Mouse (Mus musculus) spleen, adult 2 months (tissue): ENCODE data around the gene Tmem204. TPM values are rescaled to one million over a fixed set of nuclear protein-coding genes. Genes with fewer than 3 reads are reported as not detected.

Source experiments
- DNase-seq, 2 experiments: peaks; one replicate each; pipeline versions ENCODE4 v3.0.0 to v3.0.0-alpha.2; 2012 to 2021; ENCODE audit warnings: low spot score in 2 of 2, low read depth in 1 of 2
- H3K27ac ChIP-seq: fragments of 200-500 bp; 2 replicates; pipeline ENCODE4 v1.5.1; 2012; ENCODE audit warnings: low read length, inconsistent platforms; ENCODE audit not compliant: insufficient read depth
- H3K27me3 ChIP-seq: fragments of 200-500 bp; 2 replicates; pipeline ENCODE4 v1.6.1; 2012; ENCODE audit warnings: mild to moderate bottlenecking, moderate library complexity, low read length, inconsistent platforms; ENCODE audit not compliant: control insufficient read depth, insufficient read depth
- H3K36me3 ChIP-seq: fragments of 200-500 bp; 2 replicates; pipeline ENCODE4 v1.6.1; 2012; ENCODE audit warnings: mild to moderate bottlenecking, low read length, inconsistent platforms; ENCODE audit not compliant: control insufficient read depth, insufficient read depth
- H3K4me1 ChIP-seq: fragments of 200-500 bp; 2 replicates; pipeline ENCODE4 v1.6.1; 2011; ENCODE audit warnings: inconsistent platforms; ENCODE audit not compliant: control insufficient read depth, insufficient read depth, insufficient read length
- H3K4me3 ChIP-seq: fragments of 200-500 bp; 2 replicates; pipeline ENCODE4 v1.5.1; 2011; ENCODE audit warnings: mild to moderate bottlenecking, inconsistent platforms; ENCODE audit not compliant: insufficient read depth, insufficient read length; ENCODE audit errors: extremely low read depth
- CTCF ChIP-seq: fragments of 200-500 bp; IDR thresholded peaks from 2 replicates; pipeline ENCODE4 v1.5.1; 2011; ENCODE audit warnings: mild to moderate bottlenecking, inconsistent platforms; ENCODE audit not compliant: insufficient read depth, insufficient read length, insufficient replicate concordance; ENCODE audit errors: extremely low read depth
- POLR2A ChIP-seq: fragments of 200-500 bp; IDR thresholded peaks from 2 replicates; pipeline ENCODE4 v1.6.1; 2011; ENCODE audit warnings: low read depth, low read length, inconsistent platforms
- WGBS: fragments of 180-500 bp; shearing (Covaris S2); methylation state at CpG from one replicate; pipeline ENCODE4 v1.1.7; 2018; 5-methylcytosine and 5-hydroxymethylcytosine counted together
- polyA plus RNA-seq: library from polyadenylated mRNA; depleted of rRNA; stranded (reverse); fragments of >200 nt; gene quantifications from 2 replicates; pipeline ENCODE4 v1.2.3, GENCODE M21; 2012; rRNA removed

Gene Tmem204
- polyA plus RNA-seq, 1 experiment, result 37.6 TPM

DNA sequence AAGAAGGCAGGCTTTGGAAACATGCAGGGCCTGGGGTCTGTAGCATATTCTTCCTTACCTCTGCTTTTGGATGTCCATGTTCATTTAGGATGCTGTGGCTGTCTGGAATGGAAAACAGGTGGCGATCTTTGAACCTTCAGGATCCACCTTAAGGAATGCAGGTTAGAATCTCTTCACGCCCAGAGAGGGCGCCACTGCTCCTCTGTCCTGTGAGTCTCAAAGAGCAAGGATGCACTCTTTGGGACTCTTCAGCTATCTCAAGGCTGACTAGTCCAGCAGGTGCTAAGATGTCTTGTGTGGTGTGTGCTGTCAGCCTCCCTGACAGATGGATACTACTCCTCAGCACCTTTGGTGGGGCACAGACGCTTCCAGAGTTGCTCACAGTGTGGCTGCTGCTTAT is 47.2 kb downstream of the Tmem204 start:
- no peaks in the 10 kb centered on the region; the same call in 1 of the 2 replicates for H3K4me1 ChIP-seq
- 88% methylated on average over 4 of the region's 4 CpGs for WGBS
- H3K27ac ChIP-seq, result no peak overlapping the region
- H3K36me3 ChIP-seq, result peaks cover 2% of the 10 kb centered on the region; the same call in 1 of the 2 replicates
- TF ChIP-seq POLR2A, result no peak
- TF ChIP-seq CTCF, result peak; percentile 61; the same call in 1 of the 2 replicates
- H3K27me3 ChIP-seq, result no peaks in the 10 kb centered on the region
- H3K4me3 ChIP-seq, result no peak overlapping the region
- peak; percentile 22 to 43 for DNase-seq

DNA sequence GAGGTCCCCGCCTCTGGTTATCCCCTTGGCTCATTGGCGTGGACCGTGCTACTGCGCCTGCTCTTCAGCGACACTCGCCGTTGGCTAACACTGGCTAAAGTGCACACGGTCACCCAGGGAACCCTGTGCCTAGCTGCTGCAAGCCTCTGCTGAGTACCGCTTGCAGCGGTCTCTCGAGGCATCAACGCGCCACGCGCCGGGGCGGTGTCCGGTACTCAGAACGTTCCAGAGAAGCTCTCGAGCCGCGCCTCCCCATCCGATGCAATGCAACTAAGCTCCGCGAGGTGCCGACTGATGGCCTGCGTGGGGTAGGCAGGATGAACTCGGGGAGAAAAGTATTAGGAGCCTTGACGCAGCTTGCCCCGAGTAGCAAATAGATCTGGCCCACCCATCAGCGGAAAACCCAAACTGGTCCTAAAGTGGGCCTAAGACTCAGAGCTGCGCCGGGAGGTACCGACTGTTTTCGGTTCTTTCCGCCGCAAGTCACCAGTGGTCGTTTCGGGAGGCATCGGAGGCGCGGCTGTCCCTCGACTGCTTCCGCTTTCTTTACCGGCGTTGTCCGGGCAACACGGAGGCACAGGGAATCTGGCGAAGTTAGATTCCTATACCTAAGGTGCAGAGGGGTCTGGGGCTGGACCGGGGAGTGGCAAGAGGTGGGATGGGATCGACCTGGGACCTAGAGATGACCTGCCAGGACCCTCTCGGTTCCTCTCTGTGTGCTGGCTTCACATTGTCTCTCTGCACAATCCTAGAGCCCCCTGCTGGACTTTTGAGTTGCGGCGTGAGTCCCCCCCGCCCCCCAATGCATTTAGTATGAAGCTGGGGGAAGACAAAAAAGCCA is 66.9 kb downstream of the Tmem204 start:
- WGBS, result under 1% methylated on average over 55 of the region's 55 CpGs
- Histone ChIP-seq H3K36me3 (peaks cover 3% of the 10 kb centered on the region), H3K4me1 (peaks cover 7% of the 10 kb centered on the region), H3K4me3 (peak overlapping the region; percentile 88), H3K27me3 (no peaks in the 10 kb centered on the region), H3K27ac (peak overlapping the region; percentile 72)
- TF ChIP-seq CTCF (peak; percentile 24; the same call in 1 of the 2 replicates), POLR2A (peak; percentile 7; the same call in 1 of the 2 replicates)
- peak; percentile 28 to 53 for DNase-seq

DNA sequence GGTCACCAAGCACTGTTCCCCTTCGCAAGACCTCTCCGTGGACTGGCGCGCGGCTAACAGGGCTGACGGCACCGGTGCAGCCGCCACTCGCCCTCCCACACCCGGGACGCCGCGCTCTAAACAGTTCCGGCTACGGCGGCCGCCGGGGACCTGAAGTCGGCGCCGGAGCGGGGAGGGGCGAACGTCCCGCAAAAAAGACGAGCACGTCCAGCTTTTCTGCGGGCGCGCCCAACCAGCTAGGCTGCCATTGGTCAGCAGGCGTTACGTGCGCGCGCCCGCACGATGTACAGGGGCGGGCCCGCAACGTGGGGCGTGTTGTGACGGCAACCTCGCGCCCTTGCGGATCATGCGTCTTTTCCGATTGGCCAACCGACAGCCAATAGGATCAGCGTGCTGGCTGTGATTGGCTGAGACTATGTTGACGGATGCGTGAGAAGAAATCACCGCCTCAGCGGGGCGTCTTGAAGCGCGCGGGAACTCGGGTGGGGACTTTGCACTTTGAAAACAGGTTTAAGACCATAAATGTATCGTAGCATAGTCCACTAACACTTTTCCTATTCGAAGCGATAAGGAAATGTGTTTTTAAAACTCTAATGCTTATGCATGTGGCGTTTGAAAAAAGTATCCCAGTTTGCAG is 67.6 kb downstream of the Tmem204 start, which contains the start of the genes Cramp1l and Ift140:
TSS of gene Cramp1l (minus strand) at position 134 of the 637 bp plus-strand sequence.
TSS of gene Ift140 (plus strand) at position 431 of the 637 bp plus-strand sequence.
- under 1% methylated on average over 62 of the region's 62 CpGs for WGBS
- TF ChIP-seq POLR2A (peak; percentile 33; the same call in 1 of the 2 replicates), CTCF (no peak)
- no peaks in the 10 kb centered on the region for H3K27me3 ChIP-seq

DNA sequence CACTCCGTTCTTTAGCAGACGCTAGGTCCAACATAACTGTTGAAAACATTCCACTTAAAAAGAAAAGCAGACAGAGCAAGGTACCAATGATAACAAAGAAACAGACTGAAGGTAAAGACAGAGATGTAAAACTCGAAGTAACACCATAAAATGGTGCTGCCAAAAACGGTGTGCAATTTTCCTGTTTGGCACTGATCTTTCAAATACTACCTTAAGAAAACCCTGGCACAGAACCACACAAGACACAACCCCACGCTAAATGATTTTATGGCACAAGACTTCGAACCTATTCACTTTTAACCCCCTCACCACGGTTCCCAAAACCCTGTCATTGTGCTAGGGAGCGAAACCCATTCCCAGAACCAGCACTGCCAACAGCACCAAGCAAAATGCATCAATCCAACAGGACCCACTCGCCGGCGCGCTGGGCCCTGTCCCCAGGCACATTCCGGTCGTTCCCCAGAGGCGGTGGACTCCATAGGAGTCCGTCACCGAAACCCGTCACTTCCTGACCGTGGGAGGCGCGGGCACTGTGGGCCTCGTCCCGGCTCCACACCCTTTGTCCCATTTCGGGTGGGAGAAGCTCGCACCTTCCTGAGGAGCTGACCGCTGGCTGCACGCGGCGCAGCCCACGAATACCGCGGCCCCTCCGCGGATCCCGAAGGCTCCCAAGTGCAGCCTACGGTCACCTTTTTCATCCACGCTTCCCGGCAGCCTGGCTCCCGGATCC is 68.4 kb downstream of the Tmem204 start:
- Histone ChIP-seq H3K36me3 (peaks cover 9% of the 10 kb centered on the region), H3K27ac (peak overlapping the region; percentile 62), H3K4me1 (peaks cover 7% of the 10 kb centered on the region), H3K27me3 (no peaks in the 10 kb centered on the region), H3K4me3 (peak overlapping the region; percentile 75)
- 1% methylated on average over 39 of the region's 39 CpGs for WGBS
- peak in 1 of 2 experiments; percentile 22 for DNase-seq
- TF ChIP-seq POLR2A, result no peak

More for the DNA sequence above, 67.6 kb downstream of the Tmem204 start, which contains the start of the genes Cramp1l and Ift140:
- DNase-seq, result peak; percentile 96 to 98
- Histone ChIP-seq H3K4me1 (peaks cover 7% of the 10 kb centered on the region), H3K27ac (peak within 1 kb of the TSS; percentile 72), H3K4me3 (peak within 1 kb of the TSS; percentile 88), H3K36me3 (peaks cover 5% of the 10 kb centered on the region)

DNA sequence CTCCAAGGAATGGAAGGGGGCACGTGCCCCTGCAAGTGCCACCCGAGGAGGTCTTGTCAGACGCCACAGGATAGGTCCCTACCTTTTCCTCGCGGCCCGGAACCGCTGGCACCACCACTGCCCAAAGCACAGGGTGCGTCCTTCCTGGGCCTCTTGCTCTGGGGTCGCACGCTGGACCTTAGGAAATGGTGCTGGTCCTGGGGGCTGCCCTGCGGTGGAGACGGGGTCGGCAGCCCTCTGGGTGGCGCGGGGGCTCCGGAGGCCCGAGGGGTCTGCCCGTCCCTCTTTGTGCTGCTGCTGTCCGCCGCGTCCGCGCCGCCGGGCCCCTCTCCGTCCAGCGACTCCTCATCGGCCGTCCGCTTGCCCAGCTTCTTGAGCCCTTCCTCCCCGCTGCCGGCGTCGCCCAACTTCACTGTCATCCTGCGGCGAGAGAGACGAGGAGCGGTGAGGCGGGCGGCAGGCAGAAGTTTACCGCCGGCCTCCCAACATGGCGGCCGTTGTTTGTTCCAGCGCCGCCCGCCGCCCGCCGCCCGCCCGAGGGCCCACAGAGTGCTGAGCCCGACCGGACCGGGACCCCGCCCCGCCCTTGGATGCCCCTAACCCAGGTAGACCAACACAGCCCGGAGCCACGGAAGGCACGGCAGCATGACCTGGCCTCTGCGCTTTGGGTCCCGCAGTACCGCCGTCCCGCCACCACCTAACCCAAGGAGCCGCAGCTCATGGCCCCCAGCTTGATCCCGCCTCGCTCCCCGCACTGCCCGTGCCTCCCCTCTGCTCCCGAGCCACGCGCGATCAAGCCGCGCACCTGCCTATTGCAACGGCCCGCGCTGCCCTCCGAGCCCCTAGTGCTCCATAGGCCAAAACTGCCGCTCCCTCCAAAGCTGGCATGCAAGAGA is 69.5 kb downstream of the Tmem204 start:
- Histone ChIP-seq H3K4me1 (peaks cover 7% of the 10 kb centered on the region), H3K4me3 (peak overlapping the region; percentile 90), H3K27ac (peak overlapping the region; percentile 75), H3K36me3 (peaks cover 11% of the 10 kb centered on the region), H3K27me3 (no peaks in the 10 kb centered on the region)
- TF ChIP-seq POLR2A, result no peak
- TF ChIP-seq CTCF, result no peak
- DNase-seq, result peak in 1 of 2 experiments; percentile 10
- WGBS, result 1% methylated on average over 81 of the region's 81 CpGs

Other genes starting within 250 kb of the Tmem204 start
- 142 and 147 TPM in 2 replicates for gene Hagh, start 243.4 kb downstream of the Tmem204 start, polyA plus RNA-seq
- gene Fahd1, start 233.2 kb downstream of the Tmem204 start, polyA plus RNA-seq, result 7.7 and 8.7 TPM in 2 replicates
- gene Igfals, start 217.6 kb downstream of the Tmem204 start, polyA plus RNA-seq, result 1.1 and 1.9 TPM in 2 replicates
- 43.5 and 47.2 TPM in 2 replicates for gene Nubp2, start 197.2 kb downstream of the Tmem204 start, polyA plus RNA-seq
- gene Spsb3, start 196.9 kb downstream of the Tmem204 start, polyA plus RNA-seq, result 76.9 and 112 TPM in 2 replicates
- gene Eme2, start 188.5 kb downstream of the Tmem204 start, polyA plus RNA-seq, result 35.2 and 45.9 TPM in 2 replicates
- gene Mrps34, start 188.5 kb downstream of the Tmem204 start, polyA plus RNA-seq, result 68.9 and 106 TPM in 2 replicates
- gene Nme3, start 187.1 kb downstream of the Tmem204 start, polyA plus RNA-seq, result 45.3 and 54.4 TPM in 2 replicates
- 127 and 135 TPM in 2 replicates for gene Mapk8ip3, start 146.6 kb downstream of the Tmem204 start, polyA plus RNA-seq
- 8.6 and 10.5 TPM in 2 replicates for gene Jpt2, start 122.9 kb downstream of the Tmem204 start, polyA plus RNA-seq
- 12.6 and 15.3 TPM in 2 replicates for gene Cramp1l, start 67.8 kb downstream of the Tmem204 start, polyA plus RNA-seq
- gene Ift140, start 67.5 kb downstream of the Tmem204 start, polyA plus RNA-seq, result 31.5 and 33.2 TPM in 2 replicates
- gene Telo2, start 32.4 kb upstream of the Tmem204 start, polyA plus RNA-seq, result 20.7 and 22.6 TPM in 2 replicates
- gene Ptx4, start 37.2 kb upstream of the Tmem204 start, polyA plus RNA-seq, result not detected in 2 replicates
- gene Clcn7, start 49.8 kb upstream of the Tmem204 start, polyA plus RNA-seq, result 27.0 and 29.9 TPM in 2 replicates
- 0.04 TPM in 1 of 2 replicates, not detected in the other for gene Ccdc154, start 78.9 kb upstream of the Tmem204 start, polyA plus RNA-seq
- gene Gm38655, start 91.9 kb upstream of the Tmem204 start, polyA plus RNA-seq, result not detected in 2 replicates
- gene BC003965, start 101.0 kb upstream of the Tmem204 start, polyA plus RNA-seq, result 9.1 and 10.0 TPM in 2 replicates
- gene Unkl, start 104.8 kb upstream of the Tmem204 start, polyA plus RNA-seq, result 30.4 and 32.0 TPM in 2 replicates
- gene Gnptg, start 156.5 kb upstream of the Tmem204 start, polyA plus RNA-seq, result 22.4 and 25.6 TPM in 2 replicates
- 13.1 and 15.7 TPM in 2 replicates for gene Tsr3, start 156.6 kb upstream of the Tmem204 start, polyA plus RNA-seq
- 23.1 and 23.8 TPM in 2 replicates for gene Baiap3, start 172.8 kb upstream of the Tmem204 start, polyA plus RNA-seq
- 95.2 and 102 TPM in 2 replicates for gene Ube2i, start 191.0 kb upstream of the Tmem204 start, polyA plus RNA-seq
- 2.5 and 2.7 TPM in 2 replicates for gene Prss34, start 214.8 kb upstream of the Tmem204 start, polyA plus RNA-seq
- gene Prss28, start 225.1 kb upstream of the Tmem204 start, polyA plus RNA-seq, result not detected in 2 replicates
- gene Prss29, start 235.1 kb upstream of the Tmem204 start, polyA plus RNA-seq, result 0.26 and 0.32 TPM in 2 replicates